Mouse (Mus musculus) liver, adult (tissue): ENCODE results near the gene Aff3.

ENCODE experiments used
- GATA4 ChIP-seq: IDR thresholded peaks from 2 replicates; pipeline ENCODE4 v1.6.1; 2014; ENCODE audit warnings: mild to moderate bottlenecking, low read length; ENCODE audit not compliant: insufficient replicate concordance

The Aff3 gene

DNA sequence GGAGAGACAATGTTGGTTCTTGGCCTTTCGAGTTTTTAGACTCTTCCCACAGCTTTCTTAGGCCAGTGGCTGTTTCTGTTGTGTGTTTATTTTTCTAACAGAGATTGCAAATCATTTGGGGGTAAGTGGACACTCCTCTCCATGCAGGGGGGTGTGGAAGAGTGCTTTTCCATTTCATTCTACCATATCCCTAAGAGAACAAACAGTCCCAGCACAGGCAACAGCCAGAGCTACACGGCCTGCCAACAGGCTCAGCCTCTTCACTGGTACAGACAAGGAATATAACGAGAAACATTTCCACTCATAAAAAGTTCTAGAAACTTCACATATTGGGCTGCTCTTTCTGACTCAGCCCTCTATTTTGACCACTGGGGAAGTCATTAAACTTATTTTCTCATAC lies 463.0 kb downstream of the Aff3 start:
- TF ChIP-seq GATA4: no peak

DNA sequence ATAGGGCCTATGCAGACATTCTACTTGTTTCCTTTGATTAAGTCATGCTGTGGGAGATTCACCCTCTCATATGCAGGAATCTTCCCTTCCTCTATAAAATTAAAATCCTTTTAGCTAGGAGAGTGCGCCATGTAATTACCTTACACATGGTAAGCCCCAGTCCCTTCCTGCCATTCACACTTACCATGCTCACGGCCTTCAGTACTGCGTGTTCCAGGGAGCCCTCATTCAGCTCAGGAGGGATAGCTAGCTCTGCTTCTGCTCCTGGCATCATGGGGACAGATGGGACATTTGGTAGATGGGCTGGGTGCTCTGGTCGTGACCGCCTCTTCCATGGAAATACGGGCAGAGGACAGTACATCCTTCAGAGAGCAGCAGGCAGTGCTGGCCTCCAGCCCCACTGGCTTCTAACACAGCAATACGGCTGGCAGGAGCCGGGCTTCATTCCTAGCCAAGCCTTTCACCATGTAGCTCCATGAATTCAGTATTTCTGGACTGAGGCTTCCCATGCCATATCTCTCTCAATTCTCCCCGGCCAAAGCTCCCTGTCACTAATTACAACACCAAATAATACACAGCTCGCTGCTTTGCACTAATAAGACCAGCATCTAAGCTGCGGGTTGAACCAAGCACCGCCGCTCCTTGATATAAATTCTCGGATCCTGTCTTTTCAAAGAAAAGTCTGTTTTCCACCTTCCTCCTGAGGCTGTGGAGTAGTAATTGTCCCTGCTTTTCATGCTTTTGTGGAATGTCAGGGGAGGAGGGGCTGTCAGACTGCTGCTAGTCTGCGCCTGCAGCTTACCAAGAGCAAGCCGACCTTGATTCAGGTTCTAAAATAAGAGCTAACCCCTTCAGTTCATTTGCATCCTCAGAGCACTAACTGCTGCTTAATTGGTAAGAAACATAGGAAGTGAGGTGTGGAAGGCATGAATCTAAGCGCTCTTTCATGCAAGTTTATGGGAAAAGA lies 464.8 kb downstream of the Aff3 start:
- TF ChIP-seq GATA4: no peak

DNA sequence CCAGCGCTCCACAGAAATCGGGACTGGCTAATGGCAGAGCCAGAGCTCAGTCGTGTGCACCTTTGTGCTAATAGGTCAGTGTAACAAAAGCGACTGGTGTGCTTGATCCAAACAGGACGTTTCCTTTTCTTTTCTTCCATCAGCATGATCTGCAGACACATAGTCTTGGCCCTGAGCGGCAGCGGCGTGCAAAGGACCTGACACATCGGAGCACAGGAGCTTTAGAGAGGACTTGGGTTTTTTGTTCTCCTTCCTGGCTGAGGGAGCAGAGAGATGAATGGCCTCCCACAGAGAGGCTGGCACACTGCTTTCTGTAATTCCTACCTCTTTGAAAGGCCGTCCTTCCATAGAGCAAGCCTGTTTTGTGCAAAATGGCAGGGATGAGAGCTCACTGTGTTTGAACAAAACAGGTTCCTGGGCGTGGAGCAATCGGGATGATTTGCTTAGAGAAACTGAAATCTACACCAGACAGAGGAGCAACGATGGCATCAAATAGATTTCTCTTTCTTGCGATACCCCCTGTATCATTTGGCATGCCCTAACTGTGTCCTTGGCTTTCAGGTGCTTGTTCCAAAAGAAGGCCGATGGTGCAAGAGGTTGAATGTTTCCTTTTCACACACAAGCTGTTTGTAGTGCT lies 466.2 kb downstream of the Aff3 start:
- no peak for TF ChIP-seq GATA4

DNA sequence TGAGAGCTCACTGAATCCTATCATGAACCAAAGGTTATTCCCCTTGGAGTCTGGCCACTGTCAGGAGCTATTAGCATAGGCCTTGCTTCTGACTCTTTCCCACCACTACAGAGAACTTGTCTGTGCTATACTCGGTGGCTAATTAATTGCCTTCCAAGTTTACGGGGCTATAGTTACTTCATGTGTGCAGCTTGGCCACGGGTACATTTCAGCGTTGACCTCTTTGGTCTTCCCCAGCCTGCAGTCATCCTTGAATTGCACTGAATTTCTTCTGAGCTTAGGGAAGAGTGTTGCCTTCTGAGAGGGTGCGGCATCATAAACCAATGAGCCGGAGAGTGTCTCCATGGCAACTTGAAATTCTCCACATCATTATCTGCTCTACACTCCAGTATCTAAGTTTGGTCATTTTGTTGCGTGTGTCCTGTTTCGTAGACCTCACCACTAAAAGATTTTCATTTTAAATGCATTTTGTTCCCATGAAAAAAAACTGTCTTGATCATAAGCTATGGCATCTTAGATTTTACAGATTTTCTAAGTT lies 467.5 kb downstream of the Aff3 start:
- no peak for TF ChIP-seq GATA4

DNA sequence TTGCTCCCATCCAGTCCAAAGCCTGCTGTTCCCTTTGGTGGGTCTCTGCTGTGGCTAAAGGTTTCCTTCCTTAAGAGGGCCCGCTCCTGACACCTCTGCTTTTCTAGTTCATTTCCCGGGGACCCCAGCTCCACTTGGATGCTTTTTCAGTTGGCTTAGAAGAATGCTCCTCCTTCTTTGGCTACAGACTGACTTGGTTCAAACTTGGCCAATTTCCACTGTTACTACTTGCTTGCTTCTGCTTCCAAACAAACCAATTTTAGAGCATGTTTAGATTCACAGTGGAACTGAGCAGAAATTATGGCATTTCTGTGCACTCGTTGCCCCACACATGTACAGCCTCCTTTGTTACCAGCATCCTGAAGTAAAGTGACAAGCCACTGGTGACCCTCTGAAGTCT lies 469.0 kb downstream of the Aff3 start:
- no peak for TF ChIP-seq GATA4

DNA sequence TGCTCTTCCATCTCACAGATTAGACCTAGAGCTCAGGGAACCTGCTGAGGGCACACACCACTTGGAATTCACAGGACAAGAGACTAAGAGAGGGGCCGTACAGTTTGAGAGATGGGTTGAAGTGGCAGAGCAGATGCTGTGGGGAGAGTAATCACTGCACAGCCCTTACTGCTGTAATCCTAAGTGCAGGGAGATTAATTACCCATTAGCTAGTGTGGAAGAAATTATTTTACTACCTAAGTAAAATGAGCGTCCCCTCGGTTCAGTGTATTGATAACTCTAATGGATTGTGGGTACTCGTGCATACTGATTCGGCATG lies 478.6 kb downstream of the Aff3 start:
- no peak for TF ChIP-seq GATA4

DNA sequence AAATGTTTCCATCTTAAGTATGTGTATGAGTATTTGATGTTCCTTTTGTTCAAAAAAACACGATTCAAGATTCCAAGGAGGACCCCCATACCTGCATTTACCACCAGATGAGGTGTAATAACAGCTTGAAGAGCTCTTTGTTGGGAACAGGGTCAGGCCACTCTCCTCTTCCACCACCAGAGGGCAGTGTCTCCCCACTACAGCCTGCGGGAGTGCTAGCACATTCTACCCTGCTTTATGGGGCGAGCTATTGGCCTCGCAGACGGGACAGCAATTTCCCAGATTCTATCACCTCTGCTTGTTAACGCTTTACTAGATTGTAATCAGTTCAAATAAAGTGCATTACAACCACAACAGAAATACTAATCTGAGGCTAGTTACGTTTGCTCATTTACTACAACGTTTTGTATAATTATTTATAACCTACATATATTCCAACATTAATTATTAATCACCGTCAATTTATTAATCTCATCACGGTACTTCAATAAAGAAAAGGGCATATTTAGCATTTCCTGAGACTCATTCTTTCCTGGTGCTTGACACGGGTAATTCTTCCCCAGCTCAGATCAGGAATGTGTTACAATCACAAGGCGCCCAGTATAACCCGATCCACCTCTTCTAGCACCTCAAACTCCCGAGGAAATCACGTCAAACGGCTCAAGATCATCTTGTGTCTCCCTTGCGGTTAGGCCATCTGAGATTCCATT lies 479.1 kb downstream of the Aff3 start:
- TF ChIP-seq GATA4: no peak

DNA sequence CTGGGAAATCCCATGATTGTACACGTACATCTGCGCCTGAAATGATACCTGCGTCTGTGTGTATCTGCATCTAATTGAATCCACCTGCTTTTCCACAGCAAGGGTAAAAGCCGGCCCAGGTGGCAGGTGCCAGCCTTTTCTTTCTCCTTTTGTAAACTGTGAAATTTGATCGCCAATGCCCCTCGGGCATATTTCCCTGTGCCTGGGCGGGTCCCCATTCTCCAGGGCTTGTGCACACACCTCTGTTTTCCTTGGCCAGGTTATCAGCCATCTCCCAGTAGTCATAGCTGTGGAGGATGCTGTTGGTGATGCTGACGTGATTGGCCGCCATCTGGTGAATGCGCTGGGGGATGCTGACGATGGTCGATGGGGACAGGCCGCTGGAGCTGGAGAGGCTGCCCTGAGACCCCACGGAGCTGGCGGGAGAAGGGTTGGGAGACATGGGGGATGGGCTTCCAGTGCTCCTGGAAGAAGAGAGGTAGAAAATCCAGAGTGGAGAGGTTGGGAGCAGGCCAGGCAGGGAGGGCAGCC lies 483.7 kb downstream of the Aff3 start:
- TF ChIP-seq GATA4: no peak

DNA sequence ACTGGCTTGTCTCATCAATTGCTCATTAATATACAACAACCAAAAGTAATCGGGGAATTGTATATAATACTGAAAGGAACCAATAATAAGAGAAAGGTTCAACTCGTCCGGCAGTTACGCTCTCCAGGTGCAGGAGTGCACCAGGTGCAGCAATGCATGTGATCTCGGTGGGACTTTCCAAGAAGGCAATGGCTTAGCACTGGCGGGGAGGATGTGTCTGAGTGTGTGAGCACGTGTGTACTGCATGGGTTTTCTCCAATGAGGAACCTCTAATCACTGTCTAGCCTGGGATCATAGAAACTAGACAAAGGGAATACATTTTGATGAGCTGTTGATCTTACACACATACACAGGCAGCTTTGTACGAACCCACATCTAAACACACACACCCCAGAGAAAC lies 485.8 kb downstream of the Aff3 start:
- no peak for TF ChIP-seq GATA4

DNA sequence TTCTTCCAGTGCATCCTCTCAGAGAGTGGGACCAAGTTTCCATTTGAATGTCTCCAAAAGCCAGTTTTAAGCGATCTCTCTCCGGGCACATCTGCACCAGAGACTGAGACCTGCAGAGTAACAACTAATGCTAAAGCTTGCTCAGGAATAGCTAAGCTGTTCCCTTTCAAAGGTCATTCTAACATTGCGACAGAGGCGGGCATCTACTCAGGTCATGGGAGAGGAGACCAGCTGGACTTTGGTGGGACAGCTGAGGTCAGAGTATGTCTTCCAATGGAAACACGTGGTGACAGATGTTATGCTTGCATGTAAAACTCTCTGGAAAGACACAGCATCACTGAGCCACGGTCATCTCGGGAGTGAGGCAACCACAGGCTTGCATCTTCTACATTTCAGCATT lies 488.7 kb downstream of the Aff3 start:
- TF ChIP-seq GATA4: no peak

DNA sequence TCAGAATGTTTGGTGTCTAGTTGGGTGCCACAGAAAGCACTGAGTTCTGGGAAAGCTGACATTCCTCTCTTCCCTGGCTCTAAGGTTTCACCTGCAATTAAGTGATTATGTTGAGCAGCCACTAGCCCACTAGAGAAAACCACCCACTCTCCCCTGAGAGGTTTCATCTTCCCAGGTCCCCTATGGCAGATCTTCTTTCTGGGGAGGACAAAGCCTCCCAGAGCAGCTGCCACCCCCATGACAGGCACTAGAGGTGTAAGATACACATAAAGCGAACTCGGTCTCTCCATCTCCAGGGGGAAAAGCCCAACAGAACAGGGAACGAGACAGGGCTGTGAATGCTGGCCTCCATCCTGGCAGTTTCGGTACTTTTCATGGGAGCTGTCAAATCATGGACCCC lies 492.9 kb downstream of the Aff3 start:
- TF ChIP-seq GATA4: no peak

DNA sequence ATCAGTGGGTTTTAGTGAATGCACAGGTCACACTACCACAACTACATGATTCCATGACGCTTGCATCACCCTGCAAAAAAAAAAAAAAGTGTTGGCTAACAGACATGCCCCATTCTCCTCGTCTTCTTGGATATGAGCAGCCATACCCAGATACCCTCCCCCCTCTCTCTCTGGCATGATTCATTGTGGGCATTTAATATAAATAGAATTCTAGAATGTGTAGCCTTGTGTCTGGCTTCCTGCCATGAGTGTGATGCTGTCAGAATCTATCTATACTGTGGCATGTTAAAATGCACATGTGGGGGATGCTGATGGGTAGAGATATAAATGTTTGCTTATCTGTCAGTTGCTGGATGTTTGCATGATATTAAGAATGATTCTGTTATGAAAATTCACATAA lies 499.1 kb downstream of the Aff3 start:
- TF ChIP-seq GATA4: no peak

DNA sequence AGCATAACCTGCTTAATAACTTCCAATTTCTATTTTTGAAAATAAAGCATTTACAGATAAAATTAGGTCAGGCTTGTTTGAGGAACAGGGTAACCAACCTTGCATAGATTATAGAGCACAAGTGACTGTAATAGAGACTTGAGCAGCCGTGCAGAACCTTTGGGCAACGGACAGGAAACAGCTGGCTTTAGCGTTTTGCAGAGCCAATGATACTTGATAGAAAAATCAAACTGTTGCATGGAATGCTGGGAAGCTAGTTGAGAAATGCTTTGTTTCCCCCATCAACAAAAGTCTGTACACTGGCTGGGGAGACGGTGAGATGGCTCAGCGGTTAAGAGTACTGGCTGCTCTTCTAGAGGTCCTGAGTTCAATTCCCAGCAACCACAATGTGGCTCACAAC lies 514.7 kb downstream of the Aff3 start:
- TF ChIP-seq GATA4: no peak

DNA sequence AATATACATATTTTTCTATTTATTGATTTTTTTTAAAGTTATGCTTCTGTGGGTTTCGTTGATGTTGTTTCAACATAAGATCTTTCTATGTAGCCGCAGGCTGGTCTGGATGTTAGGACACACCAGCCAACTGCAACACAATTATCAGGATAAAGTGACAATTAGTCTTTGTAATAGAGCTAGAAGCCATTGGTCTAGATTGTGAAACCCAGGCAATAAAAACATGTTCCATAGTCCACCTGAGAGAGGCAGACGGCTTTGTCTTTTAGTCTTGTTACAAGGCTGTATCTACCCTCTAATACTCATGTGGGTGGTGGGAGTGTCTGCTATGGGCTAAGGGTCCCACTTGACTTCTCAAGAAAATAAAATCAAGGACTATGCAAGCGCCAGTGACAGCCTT lies 518.7 kb downstream of the Aff3 start:
- TF ChIP-seq GATA4: no peak

DNA sequence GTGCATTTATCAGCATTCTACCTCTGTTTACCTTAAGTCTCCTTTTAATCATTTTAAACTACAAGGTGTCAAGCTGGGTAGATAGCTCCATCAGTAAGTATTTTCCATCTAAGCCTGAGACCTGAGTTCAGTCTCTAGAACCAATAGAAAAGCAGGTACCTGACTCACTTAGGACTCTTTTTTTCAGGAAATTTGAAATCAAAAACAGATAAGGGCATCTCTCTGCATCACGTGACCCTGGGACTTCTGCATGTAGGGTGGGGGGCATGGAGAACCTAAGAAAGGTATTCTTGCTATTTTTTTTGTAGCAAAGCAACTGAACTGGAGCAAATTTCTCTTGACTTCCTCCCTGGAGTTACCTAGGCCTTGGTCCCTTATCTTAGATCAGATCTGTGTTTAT lies 523.4 kb downstream of the Aff3 start:
- no peak for TF ChIP-seq GATA4
